Mouse (Mus musculus): Measurements from ENCODE around the gene Gm20388. TPM values are rescaled to one million over a fixed set of nuclear protein-coding genes. Genes with fewer than 3 reads are reported as not detected.
A peak's percentile ranks its signal among the peaks of the same experiment; 100 is the strongest.

Gm20388 gene
- total and polyA plus RNA-seq, 2 experiments from 2014 or later, result 17.3 TPM; not detected in 1

GRCm38 (mm10) chr8:122475580-122476320, 2565.1 kb downstream of the Gm20388 start, which contains the start of the genes Rnf166 and Ctu2:
Rnf166 (minus strand) TSS chr8:122476064.
Ctu2 (plus strand) TSS chr8:122476143.
- Histone ChIP-seq H3K4me1 (ENCODE audit: control insufficient read depth, insufficient read depth) (peaks cover 11% of the 10 kb centered on the region; the same call in 1 of the 2 replicates), H3K27me3 (ENCODE audit: control insufficient read depth, insufficient read depth, low read length) (no peaks in the 10 kb centered on the region), H3K36me3 (replicated peaks; ENCODE audit: control insufficient read depth, insufficient read depth, low read length) (peaks cover 40% of the 10 kb centered on the region), H3K9me3 (replicated peaks; ENCODE audit: control insufficient read depth, low read length) (no peaks in the 10 kb centered on the region), H3K4me2 (ENCODE audit: low read depth, low read length) (peak within 1 kb of the TSS; percentile 81), H3K9ac (replicated peaks; ENCODE audit: low read depth, low read length) (peak within 1 kb of the TSS; percentile 86), H3K4me3 (ENCODE audit: low read depth, low read length) (peak within 1 kb of the TSS; percentile 92), H3K27ac (ENCODE audit: low read depth) (peak within 1 kb of the TSS; percentile 87)
- WGBS, result under 1% methylated on average over 76 of the region's 103 CpGs
- peak; percentile 94 for ATAC-seq (ENCODE audit: insufficient read depth, low read depth)
- TF ChIP-seq CTCF (IDR thresholded peaks at IDR 0.05; ENCODE audit: low read depth) (no peak), EP300 (IDR thresholded peaks at IDR 0.05; ENCODE audit: low read depth) (0 out of 2 replicates have a peak, but pooled peaks have one; percentile 38)
- DNase-seq (ENCODE audit: low spot score), result peak; percentile 79

GRCm38 (mm10) chr8:122482448-122482847, 2571.8 kb downstream of the Gm20388 start:
- no peak for ATAC-seq (ENCODE audit: insufficient read depth, low read depth)
- no peaks in the 10 kb centered on the region for H3K4me1 ChIP-seq (ENCODE audit: control insufficient read depth, insufficient read depth)
- H3K9me3 ChIP-seq (replicated peaks; ENCODE audit: control insufficient read depth, low read length), result no peaks in the 10 kb centered on the region
- no peak overlapping the region for H3K4me3 ChIP-seq (ENCODE audit: low read depth, low read length)
- TF ChIP-seq EP300 (IDR thresholded peaks at IDR 0.05; ENCODE audit: low read depth) (no peak), CTCF (IDR thresholded peaks at IDR 0.05; ENCODE audit: low read depth) (no peak)
- peaks cover 93% of the 10 kb centered on the region for H3K36me3 ChIP-seq (replicated peaks; ENCODE audit: control insufficient read depth, insufficient read depth, low read length)
- no peak overlapping the region for H3K27ac ChIP-seq (ENCODE audit: low read depth)
- 83% methylated on average over 8 of the region's 8 CpGs for WGBS
- no peak for DNase-seq (ENCODE audit: low spot score)
- H3K4me2 ChIP-seq (ENCODE audit: low read depth, low read length), result no peak overlapping the region
- no peak overlapping the region for H3K9ac ChIP-seq (replicated peaks; ENCODE audit: low read depth, low read length)
- no peaks in the 10 kb centered on the region for H3K27me3 ChIP-seq (ENCODE audit: control insufficient read depth, insufficient read depth, low read length)

- Histone ChIP-seq H3K4me2 (ENCODE audit: low read depth, low read length) (no peak overlapping the region), H3K9me3 (replicated peaks; ENCODE audit: control insufficient read depth, low read length) (no peaks in the 10 kb centered on the region), H3K4me1 (ENCODE audit: control insufficient read depth, insufficient read depth) (no peaks in the 10 kb centered on the region), H3K27ac (ENCODE audit: low read depth) (no peak overlapping the region), H3K9ac (replicated peaks; ENCODE audit: low read depth, low read length) (no peak overlapping the region), H3K27me3 (ENCODE audit: control insufficient read depth, insufficient read depth, low read length) (no peaks in the 10 kb centered on the region), H3K36me3 (replicated peaks; ENCODE audit: control insufficient read depth, insufficient read depth, low read length) (peaks cover 89% of the 10 kb centered on the region), H3K4me3 (ENCODE audit: low read depth, low read length) (no peak overlapping the region)
- TF ChIP-seq CTCF (IDR thresholded peaks at IDR 0.05; ENCODE audit: low read depth) (peak; percentile 11; the same call in 1 of the 2 replicates), EP300 (IDR thresholded peaks at IDR 0.05; ENCODE audit: low read depth) (no peak)
- WGBS, result 98% methylated on average over 7 of the region's 7 CpGs
- no peak for DNase-seq (ENCODE audit: low spot score)
- ATAC-seq (ENCODE audit: insufficient read depth, low read depth), result no peak
Observed at GRCm38 (mm10) chr8:122483877-122484276, 2573.2 kb downstream of the Gm20388 start.

GRCm38 (mm10) chr8:122484831-122485230, 2574.2 kb downstream of the Gm20388 start:
- Histone ChIP-seq H3K27me3 (ENCODE audit: control insufficient read depth, insufficient read depth, low read length) (no peaks in the 10 kb centered on the region), H3K4me3 (ENCODE audit: low read depth, low read length) (no peak overlapping the region), H3K4me2 (ENCODE audit: low read depth, low read length) (no peak overlapping the region), H3K36me3 (replicated peaks; ENCODE audit: control insufficient read depth, insufficient read depth, low read length) (peaks cover 89% of the 10 kb centered on the region), H3K4me1 (ENCODE audit: control insufficient read depth, insufficient read depth) (no peaks in the 10 kb centered on the region), H3K27ac (ENCODE audit: low read depth) (no peak overlapping the region), H3K9ac (replicated peaks; ENCODE audit: low read depth, low read length) (no peak overlapping the region), H3K9me3 (replicated peaks; ENCODE audit: control insufficient read depth, low read length) (no peaks in the 10 kb centered on the region)
- ATAC-seq (ENCODE audit: insufficient read depth, low read depth) (no peak), DNase-seq (ENCODE audit: low spot score) (no peak)
- WGBS, result 84% methylated on average over 12 of the region's 12 CpGs
- TF ChIP-seq EP300 (IDR thresholded peaks at IDR 0.05; ENCODE audit: low read depth) (no peak), CTCF (IDR thresholded peaks at IDR 0.05; ENCODE audit: low read depth) (no peak)

GRCm38 (mm10) chr8:122488387-122488786, 2577.7 kb downstream of the Gm20388 start:
- no peak for TF ChIP-seq EP300 (IDR thresholded peaks at IDR 0.05; ENCODE audit: low read depth)
- no peak for TF ChIP-seq CTCF (IDR thresholded peaks at IDR 0.05; ENCODE audit: low read depth)

More at GRCm38 (mm10) chr8:122488387-122488786, 2577.7 kb downstream of the Gm20388 start:
- ATAC-seq (ENCODE audit: insufficient read depth, low read depth), result no peak
- Histone ChIP-seq H3K36me3 (replicated peaks; ENCODE audit: control insufficient read depth, insufficient read depth, low read length) (peaks cover 84% of the 10 kb centered on the region), H3K4me1 (ENCODE audit: control insufficient read depth, insufficient read depth) (no peaks in the 10 kb centered on the region), H3K4me2 (ENCODE audit: low read depth, low read length) (no peak overlapping the region), H3K4me3 (ENCODE audit: low read depth, low read length) (no peak overlapping the region), H3K9ac (replicated peaks; ENCODE audit: low read depth, low read length) (no peak overlapping the region), H3K27ac (ENCODE audit: low read depth) (no peak overlapping the region), H3K9me3 (replicated peaks; ENCODE audit: control insufficient read depth, low read length) (no peaks in the 10 kb centered on the region), H3K27me3 (ENCODE audit: control insufficient read depth, insufficient read depth, low read length) (no peaks in the 10 kb centered on the region)
- WGBS, result 93% methylated on average over 9 of the region's 9 CpGs
- no peak for DNase-seq (ENCODE audit: low spot score)
